Mouse (Mus musculus): Measurements from ENCODE around the gene Atp11a. TPM values are rescaled to one million over a fixed set of nuclear protein-coding genes. Genes with fewer than 3 reads are reported as not detected.

The Atp11a gene
- total RNA-seq, 2 experiments from 2014 or later, result 51.3 to 66.1 TPM

DNA sequence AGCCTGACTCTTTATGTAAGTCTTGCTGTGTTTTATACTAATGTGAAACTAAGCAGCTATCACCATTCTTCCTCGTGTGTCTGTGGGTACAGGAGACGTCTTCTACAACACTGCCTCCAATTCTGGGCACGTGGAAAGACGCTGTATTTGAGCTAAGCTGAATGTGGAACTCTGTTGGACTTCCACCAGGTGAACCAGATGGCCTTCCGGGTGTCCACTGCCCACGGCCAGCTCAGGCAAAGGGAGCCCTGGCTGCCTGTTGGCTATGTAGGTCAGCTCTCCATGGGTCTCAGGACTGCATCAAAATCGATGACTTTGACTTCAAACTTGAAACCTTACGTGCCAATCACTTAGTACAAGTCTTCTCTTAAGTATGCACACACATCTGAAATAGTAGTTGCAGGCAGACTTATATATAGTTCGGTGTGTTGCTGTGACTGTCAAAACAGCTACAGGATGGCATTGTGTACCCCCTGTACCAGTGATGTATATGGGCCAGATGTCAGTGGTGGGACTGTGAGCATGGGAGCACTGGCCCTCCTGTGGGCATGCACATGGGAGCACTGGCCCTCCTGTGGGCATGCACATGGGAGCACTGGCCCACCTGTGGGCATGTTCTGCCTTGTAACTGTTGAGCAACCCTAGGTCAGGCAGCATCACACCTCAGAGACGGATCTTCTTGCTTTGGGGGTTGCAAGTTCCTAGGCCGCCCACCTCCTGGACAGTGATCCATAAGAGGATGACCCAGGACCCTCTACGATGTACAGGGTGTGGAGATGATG, 137.2 kb downstream of the Atp11a start:
- TF ChIP-seq CTCF (conservative IDR thresholded peaks at IDR 0.05), result no peak
- DNase-seq (ENCODE audit: low spot score in 2 of 2), result no peak

DNA sequence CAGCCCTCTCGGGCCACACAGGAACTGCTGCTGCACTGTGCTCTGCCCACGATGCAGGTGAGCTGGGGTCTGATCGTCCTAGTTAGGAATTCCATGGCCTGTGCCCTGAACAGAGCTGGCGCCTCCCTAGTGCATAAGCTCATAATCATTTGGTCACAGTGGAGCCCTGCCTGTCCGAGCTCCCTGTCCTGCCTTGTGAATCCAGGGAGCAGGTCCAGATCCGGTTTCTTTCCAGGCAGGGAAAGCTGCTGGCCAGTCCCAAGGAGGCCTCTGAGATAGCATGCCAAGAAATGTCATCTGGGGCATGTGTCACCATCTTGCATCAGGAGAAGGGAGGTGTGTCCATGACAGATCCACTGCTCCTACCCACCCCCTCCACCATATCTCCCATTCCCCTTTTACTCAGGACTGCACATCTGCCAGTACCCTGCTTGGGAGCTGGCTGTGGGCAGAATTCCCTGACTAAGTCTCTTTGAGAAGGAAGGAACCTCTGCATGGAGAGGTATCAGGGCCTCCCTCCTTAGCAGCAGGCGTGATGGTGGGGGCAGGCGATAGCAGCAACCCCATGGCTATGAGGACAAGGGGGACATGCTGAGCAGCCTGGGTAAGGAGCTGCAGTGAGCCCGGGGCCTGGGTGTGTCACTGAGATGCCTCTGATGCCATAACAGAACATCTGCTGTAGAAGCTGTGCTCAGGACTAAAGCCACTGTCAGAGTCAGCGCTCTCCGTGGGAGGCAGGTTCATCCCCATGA, 138.1 kb downstream of the Atp11a start:
- no peak overlapping the region for H3K27ac ChIP-seq
- no peak overlapping the region for H3K4me3 ChIP-seq
- DNase-seq (ENCODE audit: low spot score in 2 of 2), result no peak
- TF ChIP-seq CTCF (conservative IDR thresholded peaks at IDR 0.05), result no peak

More for the DNA sequence above, 137.2 kb downstream of the Atp11a start:
- Histone ChIP-seq H3K4me3 (no peak overlapping the region), H3K27ac (no peak overlapping the region)

DNA sequence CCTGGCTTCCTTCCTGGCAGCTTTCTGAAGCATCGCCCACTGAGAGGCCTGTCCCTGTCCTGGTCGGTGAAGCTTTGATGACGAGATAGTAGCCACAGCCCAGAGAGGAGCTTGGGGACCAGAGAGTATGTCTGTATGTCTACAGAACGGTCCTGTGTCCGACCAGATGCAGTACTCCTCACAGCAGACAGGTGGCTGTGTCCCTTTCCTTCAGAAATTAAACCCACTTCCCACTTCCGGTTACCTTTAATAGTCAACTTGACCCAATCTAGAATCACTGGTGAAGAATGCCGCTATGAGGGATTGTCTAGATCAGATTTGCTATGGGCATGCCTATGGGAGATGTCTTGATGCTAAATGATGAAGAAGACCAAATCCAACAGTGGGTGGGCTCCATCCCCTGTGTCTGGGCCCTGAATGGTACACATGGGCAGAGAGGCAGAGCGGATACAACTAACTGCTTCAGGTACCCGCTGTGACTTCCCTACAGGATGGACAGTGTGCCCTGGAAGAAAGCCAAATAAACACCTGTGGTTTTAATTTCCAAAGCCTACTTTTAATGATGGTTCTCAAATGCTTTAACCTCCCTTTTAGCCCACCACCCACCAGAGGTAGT, 138.8 kb downstream of the Atp11a start:
- peak; percentile 61 for TF ChIP-seq CTCF (conservative IDR thresholded peaks at IDR 0.05)
- DNase-seq (ENCODE audit: low spot score in 2 of 2), result no peak
- H3K4me3 ChIP-seq, result no peak overlapping the region
- H3K27ac ChIP-seq, result no peak overlapping the region

DNA sequence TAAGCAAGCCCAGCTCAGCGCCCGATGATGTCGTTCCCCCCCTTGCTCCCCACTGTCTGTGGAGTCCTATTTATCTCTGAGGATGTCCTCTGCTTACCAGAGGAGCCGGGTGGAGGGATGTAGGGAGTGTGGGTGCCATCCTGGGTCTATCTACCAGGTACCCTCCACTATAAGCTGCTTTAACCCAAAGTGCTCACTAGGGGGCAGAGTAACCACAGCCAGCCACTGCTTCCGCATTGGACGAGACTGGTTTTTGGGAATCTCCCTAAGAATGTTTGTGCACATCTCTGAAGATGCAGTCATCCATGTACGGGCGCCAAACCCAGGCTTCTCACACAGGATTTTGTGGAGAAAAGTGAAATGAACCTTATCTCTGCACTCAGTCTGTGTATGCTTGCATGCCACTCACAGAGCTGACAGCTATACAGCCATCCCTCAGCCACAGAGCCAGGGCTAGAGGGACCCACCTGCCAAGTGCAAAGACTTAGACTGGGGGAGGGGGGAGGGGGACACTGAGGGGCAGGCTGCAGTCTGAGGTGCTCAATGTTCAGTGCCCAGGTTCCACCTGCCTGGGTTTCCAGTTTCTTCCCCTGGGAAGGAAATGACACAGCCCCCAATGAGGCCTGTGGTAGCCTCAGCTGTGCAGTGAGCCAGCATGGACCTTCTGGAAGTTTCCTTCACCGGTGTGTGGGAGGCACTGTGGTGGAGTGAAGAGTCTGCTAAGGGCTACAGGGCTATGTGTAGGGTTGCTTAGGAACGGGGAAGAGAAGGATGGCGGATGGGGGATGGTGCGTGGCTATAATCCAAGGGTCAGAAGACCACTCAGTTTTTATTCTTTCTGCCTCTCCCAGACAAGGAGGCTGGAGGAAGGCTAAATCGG, 139.9 kb downstream of the Atp11a start:
- Histone ChIP-seq H3K4me3 (no peak overlapping the region), H3K27ac (no peak overlapping the region)
- peak; percentile 95 for TF ChIP-seq CTCF (conservative IDR thresholded peaks at IDR 0.05)
- DNase-seq (ENCODE audit: low spot score in 2 of 2), result peak; percentile 62 to 74

DNA sequence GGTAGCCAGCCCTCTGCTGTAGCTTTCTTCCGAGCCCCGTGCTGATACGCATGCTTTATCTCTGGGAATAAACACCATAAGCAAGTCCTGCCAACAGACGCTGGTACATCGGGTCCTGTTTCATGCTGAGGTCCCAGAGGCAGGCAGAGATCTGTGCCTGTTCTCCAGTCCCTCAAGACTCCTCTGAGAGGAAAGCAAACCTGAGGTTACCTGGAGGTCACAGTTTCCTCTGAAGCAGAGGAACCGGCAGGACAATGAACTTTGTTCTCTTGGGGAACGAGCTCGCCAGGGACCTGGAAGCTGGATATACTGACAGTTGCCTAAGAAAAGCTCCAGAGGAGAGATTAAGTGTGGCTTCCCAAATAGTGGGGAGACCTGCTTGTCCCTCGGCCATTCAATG, 141.0 kb downstream of the Atp11a start:
- no peak for TF ChIP-seq CTCF (conservative IDR thresholded peaks at IDR 0.05)
- Histone ChIP-seq H3K4me3 (no peak overlapping the region), H3K27ac (0 out of 2 replicates have a peak overlapping the region, but pooled peaks have one; percentile 3)
- no peak for DNase-seq (ENCODE audit: low spot score in 2 of 2)

DNA sequence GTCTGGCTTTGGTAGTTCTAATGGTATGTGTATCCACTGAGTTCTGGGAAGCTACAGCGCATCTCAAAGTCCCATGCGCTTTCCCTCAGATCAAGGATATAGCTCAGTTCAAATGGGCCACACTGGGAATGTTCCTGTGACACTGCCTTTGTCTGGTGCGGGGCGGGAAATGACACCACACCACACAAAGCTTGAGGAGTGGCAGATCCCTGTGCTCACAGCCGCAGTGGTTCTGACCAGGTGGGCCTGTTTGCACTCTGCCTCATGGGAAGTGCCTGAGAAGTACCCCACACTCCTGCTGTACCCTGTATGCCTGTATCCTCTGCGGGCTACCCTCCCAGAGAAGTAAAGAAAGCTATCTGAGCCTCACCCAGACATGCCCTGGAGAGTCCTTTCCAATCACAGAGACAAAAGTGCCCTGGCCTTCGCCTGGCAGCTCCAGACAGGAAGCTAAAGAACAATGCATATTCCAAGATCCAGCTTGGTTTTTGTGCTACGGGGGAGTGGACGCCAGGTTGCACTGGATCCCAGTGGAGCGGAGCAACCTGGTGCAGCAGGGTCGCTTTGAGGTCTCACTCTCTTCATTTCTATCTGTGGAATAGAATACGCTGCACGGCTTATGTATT, 147.1 kb downstream of the Atp11a start:
- TF ChIP-seq CTCF (conservative IDR thresholded peaks at IDR 0.05), result no peak
- Histone ChIP-seq H3K27ac (peak overlapping the region; percentile 36; the same call in 1 of the 2 replicates), H3K4me3 (no peak overlapping the region)
- no peak for DNase-seq (ENCODE audit: low spot score in 2 of 2)

DNA sequence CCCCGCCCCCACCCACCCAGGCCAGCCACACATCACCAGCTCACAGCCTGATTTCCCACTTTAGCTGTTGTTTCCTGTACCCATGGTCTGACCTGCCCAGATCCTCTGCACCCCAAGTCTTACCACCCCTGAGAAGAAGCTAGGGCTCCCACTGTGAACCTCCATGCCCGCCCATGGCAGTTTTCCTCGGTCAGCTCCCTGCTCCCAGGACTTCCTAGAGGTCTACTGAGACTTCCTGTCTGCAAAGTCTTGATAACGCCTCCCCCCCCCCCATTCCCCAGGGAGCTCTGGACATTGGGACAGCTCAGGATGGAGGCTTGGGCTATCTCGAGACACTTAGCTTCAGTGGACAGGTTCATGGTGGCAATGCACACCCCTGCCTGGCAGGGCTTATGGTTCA, 148.3 kb downstream of the Atp11a start:
- DNase-seq (ENCODE audit: low spot score in 2 of 2), result no peak
- no peak for TF ChIP-seq CTCF (conservative IDR thresholded peaks at IDR 0.05)
- Histone ChIP-seq H3K4me3 (no peak overlapping the region), H3K27ac (peak overlapping the region; percentile 48)

DNA sequence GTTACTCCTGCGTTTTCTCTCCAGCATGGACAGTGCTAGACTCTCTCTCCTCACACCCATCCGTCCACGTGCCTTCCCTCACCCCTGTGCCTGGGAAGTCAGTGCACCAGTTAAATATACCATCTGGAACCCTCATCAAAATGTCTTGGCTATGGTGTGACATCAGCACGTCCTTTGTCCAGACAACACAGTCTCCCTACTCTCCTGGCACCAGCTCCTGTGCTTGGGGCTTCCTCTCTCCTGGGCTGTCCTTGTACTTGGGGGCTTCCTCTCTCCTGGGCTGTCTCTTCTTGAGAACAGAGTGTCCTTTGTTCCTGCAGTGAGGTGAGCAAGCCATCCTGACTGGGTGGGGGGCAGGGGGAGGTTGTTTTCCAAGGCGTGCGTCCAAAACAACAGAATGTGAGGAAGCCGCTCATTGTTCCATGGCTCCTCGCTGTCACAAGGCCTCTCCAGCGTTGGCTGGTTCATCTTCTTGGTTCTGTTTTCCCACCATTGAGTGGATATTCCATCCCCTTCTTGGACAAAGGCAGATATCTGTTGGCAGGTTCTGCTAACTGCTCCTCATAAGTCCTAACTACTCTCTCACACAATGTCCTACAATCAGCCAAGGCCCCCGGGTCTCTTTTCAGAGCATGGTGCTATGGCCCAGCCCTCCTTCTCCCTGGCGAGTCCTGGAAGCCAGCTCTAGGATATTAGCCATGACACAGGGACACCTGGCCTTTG, 148.9 kb downstream of the Atp11a start:
- DNase-seq (ENCODE audit: low spot score in 2 of 2), result no peak
- no peak overlapping the region for H3K4me3 ChIP-seq
- TF ChIP-seq CTCF (conservative IDR thresholded peaks at IDR 0.05), result no peak
- peak overlapping the region; percentile 51 for H3K27ac ChIP-seq

DNA sequence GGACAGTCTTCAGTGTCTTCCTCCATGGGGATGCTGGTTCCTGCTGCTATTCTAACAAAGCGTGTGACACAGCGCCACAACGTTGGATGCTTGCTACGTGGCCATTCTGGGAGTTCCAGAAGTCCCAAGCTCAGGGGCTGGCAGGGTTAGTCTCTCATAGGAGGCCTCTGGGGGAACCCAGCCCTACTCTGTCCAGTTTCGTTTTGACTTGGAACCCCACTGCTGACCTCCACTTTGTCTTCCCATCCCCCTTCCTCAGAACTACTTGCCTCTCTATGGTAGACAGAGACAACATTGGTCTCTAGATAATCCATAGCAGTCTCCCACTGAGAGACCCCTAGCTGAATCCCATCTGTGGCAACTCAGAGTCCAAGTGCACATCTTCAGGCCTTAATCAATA, 149.8 kb downstream of the Atp11a start:
- Histone ChIP-seq H3K27ac (peak overlapping the region; percentile 51; the same call in 1 of the 2 replicates), H3K4me3 (no peak overlapping the region)
- no peak for DNase-seq (ENCODE audit: low spot score in 2 of 2)
- no peak for TF ChIP-seq CTCF (conservative IDR thresholded peaks at IDR 0.05)

DNA sequence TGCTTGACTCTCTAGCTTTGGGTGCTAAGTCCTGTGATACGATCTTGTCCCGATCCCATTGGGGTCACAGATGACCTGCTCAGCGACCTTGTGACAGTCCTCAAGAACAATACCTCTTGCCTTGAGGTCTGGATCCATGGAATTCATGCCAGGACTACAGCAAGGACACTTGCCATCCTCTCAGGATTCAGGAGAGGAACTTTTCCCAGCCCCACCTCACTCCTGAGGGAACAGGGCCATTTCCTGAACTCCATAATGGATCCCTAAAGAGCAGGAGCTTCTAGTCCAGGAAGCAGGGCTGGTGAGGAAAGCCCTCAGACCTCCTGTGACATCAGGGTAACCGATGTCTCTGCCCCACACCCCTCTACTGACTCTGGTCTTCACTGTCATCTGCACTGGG, 150.9 kb downstream of the Atp11a start:
- Histone ChIP-seq H3K27ac (no peak overlapping the region), H3K4me3 (no peak overlapping the region)
- TF ChIP-seq CTCF (conservative IDR thresholded peaks at IDR 0.05), result no peak
- no peak for DNase-seq (ENCODE audit: low spot score in 2 of 2)

DNA sequence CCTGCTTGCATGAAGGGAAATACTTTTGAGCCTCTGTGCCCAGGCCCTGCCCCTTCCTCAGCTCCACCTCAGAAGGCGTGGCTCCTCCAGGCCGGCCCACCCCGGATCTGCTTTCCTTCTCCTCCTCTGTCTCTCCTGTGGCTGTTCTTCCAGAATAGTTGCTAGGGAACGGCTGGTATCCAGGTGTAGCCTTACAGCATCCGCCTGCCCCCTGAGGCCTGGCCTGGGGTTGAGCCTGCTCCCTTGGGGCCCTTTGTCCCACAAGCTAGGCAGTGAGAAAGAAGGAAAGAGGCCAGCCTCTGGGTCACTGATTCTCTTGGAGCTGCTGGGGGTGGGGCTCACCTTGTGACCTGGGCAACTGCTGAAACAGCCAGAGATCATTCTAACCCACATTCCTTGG, 155.2 kb downstream of the Atp11a start:
- no peak for DNase-seq (ENCODE audit: low spot score in 2 of 2)
- no peak overlapping the region for H3K27ac ChIP-seq
- no peak for TF ChIP-seq CTCF (conservative IDR thresholded peaks at IDR 0.05)
- H3K4me3 ChIP-seq, result no peak overlapping the region

Measured in layer of hippocampus, adult 2 months (tissue).